Mouse (Mus musculus): ENCODE measurements around the gene Bet1l. TPM values are rescaled to one million over a fixed set of nuclear protein-coding genes. Genes with fewer than 3 reads are reported as not detected.

Bet1l gene
- 33.4 and 36.0 TPM in 2 replicates for polyA plus RNA-seq (2012; rRNA removed)

GRCm38 (mm10) chr7:140857550-140858505, at the start of gene Bet1l:
TSS of gene Bet1l (minus strand) at chr7:140857577.

DNA sequence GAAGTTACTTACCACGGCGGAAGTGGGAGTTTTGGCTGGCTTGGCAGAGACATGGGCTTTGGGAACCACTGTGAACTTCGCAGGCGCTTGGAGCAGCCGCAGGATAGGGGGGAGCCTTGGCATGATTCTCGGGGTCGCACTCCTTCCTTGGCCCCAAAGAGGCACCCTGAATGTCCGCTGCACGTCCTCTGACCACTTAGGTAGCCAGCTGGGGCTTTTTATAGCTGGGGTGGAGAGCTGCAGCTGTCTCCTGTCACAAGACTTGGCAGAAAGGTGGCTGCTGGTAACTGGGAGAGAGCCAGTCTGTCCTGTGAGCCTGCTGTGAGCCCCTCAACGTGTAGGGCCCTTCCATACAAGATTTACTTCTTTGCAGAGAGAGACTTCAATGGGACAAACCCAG, 42.8 kb upstream of the Bet1l start, which contains the start of gene Cox8b:
Gene Cox8b (minus strand): TSS at position 227 of the 400 bp plus-strand sequence.

DNA sequence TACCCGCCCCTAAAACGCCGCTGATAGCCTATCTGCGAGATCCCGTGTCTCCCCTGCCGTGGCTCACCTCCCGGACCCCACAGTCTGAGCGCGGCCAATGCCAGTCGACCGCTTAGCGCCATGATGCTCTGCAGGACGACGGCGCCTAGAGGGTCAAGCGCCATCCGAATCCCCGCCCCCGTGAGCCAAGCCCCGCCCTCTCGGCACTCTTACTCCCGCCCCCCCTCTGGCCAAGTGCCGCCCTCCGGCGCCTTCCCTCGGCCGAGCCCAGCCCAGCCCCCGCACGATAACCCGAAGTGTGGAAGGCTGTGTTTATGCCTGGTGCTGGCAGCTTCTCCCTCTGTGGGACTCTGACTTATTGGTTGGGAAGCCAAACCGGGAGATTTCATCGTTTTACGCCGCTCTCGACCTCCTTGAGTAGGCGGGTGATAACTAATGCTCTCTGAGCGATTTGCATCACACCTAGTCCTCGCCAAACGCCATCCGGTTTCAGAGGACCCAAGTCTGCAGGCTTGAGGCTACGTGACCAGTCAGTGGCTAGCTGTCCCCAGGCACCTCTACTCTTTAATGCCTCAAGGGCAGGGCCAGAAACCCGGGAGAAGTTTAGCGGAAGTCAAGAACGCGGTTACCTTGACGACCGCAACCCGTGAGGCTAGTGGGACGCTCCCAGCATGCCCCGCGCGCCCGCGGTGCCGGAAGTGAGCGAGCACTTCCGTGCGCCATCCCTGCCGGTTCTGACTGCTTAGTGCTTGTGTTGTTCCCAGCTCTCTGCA, 24.5 kb upstream of the Bet1l start, which contains the start of the genes Psmd13 and Sirt3:
Gene Psmd13 (plus strand): TSS at position 273 of the 773 bp plus-strand sequence.
Gene Sirt3 (minus strand): TSS at position 614 of the 773 bp plus-strand sequence.

GRCm38 (mm10) chr7:140856785-140857549, 410 bp downstream of the Bet1l start, which contains the start of gene Ric8a:
TSS of gene Ric8a (plus strand) at chr7:140856957.

DNA sequence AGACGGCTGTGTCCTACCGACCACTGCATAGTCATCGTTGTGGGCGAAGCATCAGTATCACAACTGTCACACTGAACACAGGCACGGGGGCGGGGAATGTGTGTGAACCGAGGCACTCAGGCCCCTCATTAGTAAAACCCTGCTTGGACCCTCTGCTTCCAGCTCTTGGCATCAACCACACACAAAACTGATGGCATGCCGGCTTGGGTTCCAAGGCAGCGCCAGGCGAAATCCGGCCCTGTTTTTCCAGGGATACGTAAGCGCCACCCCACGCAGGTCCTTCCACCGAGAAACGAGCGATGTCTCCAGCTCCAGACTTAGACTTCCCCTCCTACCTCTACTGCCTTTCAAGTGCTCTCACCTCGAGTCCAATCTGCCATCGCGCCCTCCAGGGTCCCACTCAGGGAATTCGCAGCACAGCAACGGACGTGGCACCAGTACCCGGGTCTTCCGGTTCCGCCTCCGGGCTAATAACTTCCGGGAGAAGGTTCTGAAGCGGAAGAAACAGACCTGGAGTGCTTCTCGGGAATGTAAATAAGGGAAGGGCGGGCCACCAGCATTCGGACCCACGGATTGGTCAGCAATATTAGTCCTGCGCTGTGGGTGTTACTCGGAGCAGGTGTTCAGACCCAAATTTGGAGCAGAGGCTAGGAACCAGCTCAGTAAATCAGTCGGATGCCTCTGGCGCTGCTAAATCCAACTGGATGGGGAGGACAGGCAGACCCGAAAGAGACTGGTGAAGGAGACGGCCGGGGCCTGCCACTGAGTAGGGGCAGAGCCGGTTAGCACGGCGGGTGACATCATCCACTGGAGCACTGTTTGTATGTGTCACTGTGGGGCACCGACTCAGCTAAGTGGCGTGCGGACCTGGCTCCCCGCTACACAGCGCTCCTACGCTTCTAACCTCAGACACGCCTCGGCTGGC, 1.3 kb downstream of the Bet1l start, which contains the start of gene Gm45785:
Gene Gm45785 (minus strand): TSS at position 472 of the 925 bp plus-strand sequence.

GRCm38 (mm10) chr7:140847755-140848580, 9.4 kb downstream of the Bet1l start, which contains the start of gene Odf3:
TSS of gene Odf3 (plus strand) at chr7:140847805.

GRCm38 (mm10) chr7:140844905-140845665, 12.3 kb downstream of the Bet1l start, which contains the start of gene Scgb1c1:
TSS of gene Scgb1c1 (plus strand) at chr7:140845547.

DNA sequence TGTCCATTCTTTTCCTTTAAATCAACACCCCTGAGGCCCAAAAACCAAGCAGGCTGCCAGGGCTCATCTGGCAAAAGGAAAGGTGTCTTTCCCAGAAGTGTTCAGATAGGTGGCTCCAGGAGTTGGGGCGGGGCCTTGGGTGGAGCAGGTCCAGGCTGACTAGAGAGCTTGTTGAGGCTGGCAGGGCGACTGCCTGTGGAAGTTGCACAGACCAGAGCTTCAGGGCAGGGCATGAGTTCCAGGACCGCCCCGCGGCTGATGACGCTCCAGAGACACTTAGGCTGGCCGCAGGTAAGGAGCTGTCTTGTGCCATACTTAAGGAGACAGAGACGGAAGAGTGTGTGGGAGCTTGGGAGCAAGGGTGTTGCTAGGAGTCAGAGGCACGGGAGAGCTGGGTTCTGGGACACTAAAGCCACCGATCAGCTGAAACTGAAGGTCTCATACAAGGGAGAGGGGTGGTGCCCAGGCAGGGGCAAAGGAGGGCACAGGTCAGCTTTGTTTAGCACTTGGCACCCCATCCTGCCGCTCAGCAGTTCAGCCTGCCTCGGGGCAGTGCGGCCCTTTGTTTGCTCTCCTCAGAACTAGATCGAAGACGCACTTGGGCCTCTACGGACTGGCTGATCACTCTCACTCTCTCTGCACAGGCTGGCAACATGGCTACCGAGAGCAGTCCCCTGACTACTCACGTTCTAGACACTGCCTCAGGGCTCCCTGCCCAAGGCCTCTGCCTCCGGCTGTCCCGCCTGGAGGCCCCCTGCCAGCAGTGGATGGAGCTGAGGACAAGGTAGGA, 22.2 kb downstream of the Bet1l start, which contains the start of gene Urah:
Gene Urah (plus strand): TSS at position 51 of the 790 bp plus-strand sequence.

DNA sequence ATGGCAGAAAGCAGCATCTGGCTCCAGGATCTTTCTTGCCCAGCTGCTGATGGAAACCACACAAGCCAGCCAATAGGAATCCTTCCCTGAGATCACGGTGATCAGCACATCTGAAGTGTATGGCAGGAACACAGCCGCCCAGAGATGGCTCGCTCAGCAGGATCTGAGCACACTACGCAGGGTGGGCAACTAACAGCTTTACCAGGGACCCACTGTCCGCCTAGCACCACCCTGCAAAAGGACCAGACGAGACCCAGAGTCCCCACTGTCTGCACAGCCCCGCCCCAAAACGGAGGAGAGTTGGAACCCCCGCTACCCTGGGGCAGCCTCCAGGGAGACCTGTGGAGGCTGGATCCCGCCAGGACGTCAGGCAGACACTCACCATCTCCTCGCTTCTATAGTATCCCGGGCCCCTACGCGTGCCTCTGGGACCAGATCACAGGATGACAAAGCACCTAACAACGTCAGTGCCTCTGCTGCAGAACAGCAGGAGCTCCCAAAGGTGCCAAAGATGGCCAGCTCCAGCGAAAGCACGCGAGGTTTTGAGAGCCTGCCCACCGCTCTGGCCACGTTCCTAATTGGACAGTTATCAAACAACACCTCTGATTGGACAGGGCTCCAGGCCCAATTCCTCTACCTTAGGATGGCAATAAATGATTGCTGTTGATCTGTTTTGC, 35.6 kb downstream of the Bet1l start, which contains the start of gene Zfp941:
Gene Zfp941 (minus strand): TSS at position 526 of the 677 bp plus-strand sequence.

Other genes with a start within 250 kb of the Bet1l start
- gene Olfr61, start 228.6 kb downstream of the Bet1l start, polyA plus RNA-seq (2012; rRNA removed) = not detected in 2 replicates
- not detected in 2 replicates for gene Olfr53, start 211.1 kb downstream of the Bet1l start, polyA plus RNA-seq (2012; rRNA removed)
- 0.01 TPM in 2 replicates for gene Olfr539, start 197.6 kb downstream of the Bet1l start, polyA plus RNA-seq (2012; rRNA removed)
- gene Olfr45, start 175.6 kb downstream of the Bet1l start, polyA plus RNA-seq (2012; rRNA removed) = not detected in 2 replicates
- gene Olfr541, start 160.3 kb downstream of the Bet1l start, polyA plus RNA-seq (2012; rRNA removed) = not detected in 2 replicates
- gene Cyp2e1, start 93.8 kb downstream of the Bet1l start, polyA plus RNA-seq (2012; rRNA removed) = not detected in 2 replicates
- gene Syce1, start 69.7 kb downstream of the Bet1l start, polyA plus RNA-seq (2012; rRNA removed) = 0.26 and 0.66 TPM in 2 replicates
- gene Zfp941, start 35.4 kb downstream of the Bet1l start, polyA plus RNA-seq (2012; rRNA removed) = 11.1 and 13.3 TPM in 2 replicates
- 0.24 and 1.4 TPM in 2 replicates for gene Urah, start 22.6 kb downstream of the Bet1l start, polyA plus RNA-seq (2012; rRNA removed)
- 0.25 TPM in 1 of 2 replicates, not detected in the other for gene Scgb1c1, start 12.0 kb downstream of the Bet1l start, polyA plus RNA-seq (2012; rRNA removed)
- gene Odf3, start 9.8 kb downstream of the Bet1l start, polyA plus RNA-seq (2012; rRNA removed) = 0.12 and 0.16 TPM in 2 replicates
- 0.24 and 0.28 TPM in 2 replicates for gene Gm45785, start 1.2 kb downstream of the Bet1l start, polyA plus RNA-seq (2012; rRNA removed)
- gene Ric8a, start 620 bp downstream of the Bet1l start, polyA plus RNA-seq (2012; rRNA removed) = 103 and 106 TPM in 2 replicates
- 140 and 147 TPM in 2 replicates for gene Psmd13, start 24.4 kb upstream of the Bet1l start, polyA plus RNA-seq (2012; rRNA removed)
- gene Sirt3, start 24.7 kb upstream of the Bet1l start, polyA plus RNA-seq (2012; rRNA removed) = 57.5 and 62.3 TPM in 2 replicates
- gene Cox8b, start 42.9 kb upstream of the Bet1l start, polyA plus RNA-seq (2012; rRNA removed) = 3.9 TPM in 1 of 2 replicates, not detected in the other
- gene Nlrp6, start 63.3 kb upstream of the Bet1l start, polyA plus RNA-seq (2012; rRNA removed) = 0.59 and 0.66 TPM in 2 replicates
- 9.8 and 11.2 TPM in 2 replicates for gene Pgghg, start 83.8 kb upstream of the Bet1l start, polyA plus RNA-seq (2012; rRNA removed)
- 0.48 and 7.3 TPM in 2 replicates for gene Ifitm5, start 92.7 kb upstream of the Bet1l start, polyA plus RNA-seq (2012; rRNA removed)
- gene Gm45717, start 98.4 kb upstream of the Bet1l start, polyA plus RNA-seq (2012; rRNA removed) = 0.21 TPM in 1 of 2 replicates, not detected in the other
- gene Ifitm2, start 98.4 kb upstream of the Bet1l start, polyA plus RNA-seq (2012; rRNA removed) = 139 and 160 TPM in 2 replicates
- gene Ifitm1, start 109.6 kb upstream of the Bet1l start, polyA plus RNA-seq (2012; rRNA removed) = 33.6 and 57.6 TPM in 2 replicates
- gene Ifitm3, start 153.2 kb upstream of the Bet1l start, polyA plus RNA-seq (2012; rRNA removed) = 43.6 and 46.5 TPM in 2 replicates
- gene Ifitm6, start 160.3 kb upstream of the Bet1l start, polyA plus RNA-seq (2012; rRNA removed) = 0.56 and 0.82 TPM in 2 replicates
- not detected in 2 replicates for gene Gm17387, start 171.6 kb upstream of the Bet1l start, polyA plus RNA-seq (2012; rRNA removed)
- 186 and 189 TPM in 2 replicates for gene B4galnt4, start 203.5 kb upstream of the Bet1l start, polyA plus RNA-seq (2012; rRNA removed)
- 0.04 and 1.6 TPM in 2 replicates for gene Pkp3, start 220.6 kb upstream of the Bet1l start, polyA plus RNA-seq (2012; rRNA removed)
- gene Sigirr, start 243.0 kb upstream of the Bet1l start, polyA plus RNA-seq (2012; rRNA removed) = 2.3 and 2.5 TPM in 2 replicates